Mouse (Mus musculus) thymus, adult 2 months (tissue): ENCODE results near the gene Aqp5.

Experiments
- CTCF ChIP-seq: fragments of 200-500 bp; IDR thresholded peaks from 2 replicates; pipeline ENCODE4 v1.5.1; 2012; ENCODE audit warnings: mild to moderate bottlenecking, control low read depth, low read length, moderate library complexity, borderline replicate concordance; ENCODE audit not compliant: control insufficient read depth, poor library complexity, insufficient read depth; ENCODE audit errors: extremely low read depth
- POLR2A ChIP-seq: fragments of 200-500 bp; IDR thresholded peaks from 2 replicates; pipeline ENCODE4 v1.6.1; 2012; ENCODE audit warnings: mild to moderate bottlenecking, low read length, control low read depth, moderate library complexity; ENCODE audit not compliant: control insufficient read depth, poor library complexity, insufficient read depth; ENCODE audit errors: extremely low read depth

- TF ChIP-seq CTCF, result no peak
- TF ChIP-seq POLR2A, result no peak
Measured at GRCm38 (mm10) chr15:99585741-99586140, 4.8 kb upstream of the Aqp5 start.
